Mouse (Mus musculus): Measurements from ENCODE around the gene Ppef2. TPM values are rescaled to one million over a fixed set of nuclear protein-coding genes. Genes with fewer than 3 reads are reported as not detected.
A peak's percentile ranks its signal among the peaks of the same experiment; 100 is the strongest.

Ppef2 gene
- polyA plus RNA-seq, 1 experiment: 2.1 TPM

DNA sequence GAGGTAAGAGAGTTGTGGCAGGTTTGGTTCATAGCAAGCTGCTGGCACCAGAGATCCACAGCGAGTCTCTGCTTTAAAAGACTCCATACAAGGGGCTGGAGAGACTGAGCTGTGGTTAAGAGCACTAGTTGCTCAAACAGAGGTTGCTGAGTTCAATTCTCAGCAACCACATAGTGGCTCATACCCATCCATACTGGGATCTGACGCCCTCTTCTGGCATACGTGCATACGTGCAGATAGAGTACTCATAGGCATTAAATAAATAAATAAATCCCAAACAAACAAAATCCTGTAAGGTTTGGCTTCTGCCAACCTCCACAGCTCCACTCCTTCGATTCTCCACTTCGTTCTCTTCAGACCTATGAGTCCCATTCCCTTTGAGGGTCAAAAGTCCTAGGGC, 4.0 kb downstream of the Ppef2 start:
- DNase-seq: no peak
- H3K27ac ChIP-seq (ENCODE audit: insufficient read depth, low read length): no peak overlapping the region
- no peak for TF ChIP-seq POLR2A (IDR thresholded peaks at IDR 0.05; ENCODE audit: borderline replicate concordance, insufficient read depth, low read length)
- TF ChIP-seq CTCF (IDR thresholded peaks at IDR 0.05; ENCODE audit: borderline replicate concordance, insufficient read depth, low read depth, low read length): no peak
- no peaks in the 10 kb centered on the region for H3K4me1 ChIP-seq (ENCODE audit: control insufficient read depth, insufficient read depth, low read length)
- H3K4me3 ChIP-seq (replicated peaks; ENCODE audit: insufficient read depth, low read depth, low read length): no peak overlapping the region
- H3K27me3 ChIP-seq (ENCODE audit: control insufficient read depth, insufficient read depth, low read length): no peaks in the 10 kb centered on the region
- 95% methylated on average over 6 of the region's 6 CpGs for WGBS

DNA sequence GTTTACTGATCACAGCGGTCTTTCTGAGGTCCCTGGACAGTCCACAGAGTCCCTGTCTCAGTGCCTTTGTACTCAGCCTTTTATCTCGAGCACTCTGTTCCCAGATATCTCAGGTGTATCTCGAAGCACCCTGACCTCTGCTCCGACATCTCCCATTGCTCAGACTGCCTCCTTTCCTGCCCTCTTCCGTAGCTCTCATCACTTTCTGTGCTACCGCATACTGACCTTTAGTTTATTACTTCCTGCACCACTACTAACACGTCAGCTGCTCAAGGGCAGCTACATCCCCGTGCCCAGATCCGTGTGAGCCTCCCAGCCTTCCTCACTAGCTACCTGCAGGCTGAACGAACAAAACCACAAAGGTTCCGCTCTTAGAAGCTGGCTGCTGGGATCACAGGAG, 7.5 kb downstream of the Ppef2 start:
- TF ChIP-seq CTCF (IDR thresholded peaks at IDR 0.05; ENCODE audit: borderline replicate concordance, insufficient read depth, low read depth, low read length) (no peak), POLR2A (IDR thresholded peaks at IDR 0.05; ENCODE audit: borderline replicate concordance, insufficient read depth, low read length) (no peak)
- WGBS: 81% methylated on average over 11 of the region's 11 CpGs
- no peak for DNase-seq

DNA sequence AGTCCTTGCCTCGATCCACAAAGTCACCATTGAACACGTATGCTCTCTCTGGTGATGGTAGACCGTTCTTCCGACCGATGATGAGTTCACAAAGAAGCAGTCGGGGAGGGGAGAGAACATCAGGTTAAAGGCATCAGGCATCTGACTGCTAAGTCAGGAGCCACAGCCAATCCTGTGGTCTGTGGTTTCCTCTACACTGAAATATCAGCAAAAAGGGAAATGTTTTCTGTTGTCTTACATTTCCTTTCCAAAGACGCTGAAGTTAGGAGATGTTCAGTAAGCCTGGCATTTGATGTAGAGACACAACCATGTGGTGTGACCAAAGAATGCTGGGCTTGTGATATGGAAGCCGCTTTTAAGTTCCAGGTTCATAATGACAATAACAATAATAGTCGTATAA, 10.6 kb downstream of the Ppef2 start:
- TF ChIP-seq CTCF (IDR thresholded peaks at IDR 0.05; ENCODE audit: borderline replicate concordance, insufficient read depth, low read depth, low read length) (no peak), POLR2A (IDR thresholded peaks at IDR 0.05; ENCODE audit: borderline replicate concordance, insufficient read depth, low read length) (no peak)

More for the DNA sequence above, 7.5 kb downstream of the Ppef2 start:
- Histone ChIP-seq H3K4me3 (replicated peaks; ENCODE audit: insufficient read depth, low read depth, low read length) (no peak overlapping the region), H3K27ac (ENCODE audit: insufficient read depth, low read length) (no peak overlapping the region), H3K27me3 (ENCODE audit: control insufficient read depth, insufficient read depth, low read length) (no peaks in the 10 kb centered on the region), H3K4me1 (ENCODE audit: control insufficient read depth, insufficient read depth, low read length) (no peaks in the 10 kb centered on the region)

GRCm38 (mm10) chr5:92244900-92245299, 11.2 kb downstream of the Ppef2 start:
- WGBS: 94% methylated on average over 2 of the region's 2 CpGs
- no peak for DNase-seq
- Histone ChIP-seq H3K4me1 (ENCODE audit: control insufficient read depth, insufficient read depth, low read length) (no peaks in the 10 kb centered on the region), H3K4me3 (replicated peaks; ENCODE audit: insufficient read depth, low read depth, low read length) (no peak overlapping the region), H3K27me3 (ENCODE audit: control insufficient read depth, insufficient read depth, low read length) (no peaks in the 10 kb centered on the region; the same call in 1 of the 2 replicates), H3K27ac (ENCODE audit: insufficient read depth, low read length) (no peak overlapping the region)
- TF ChIP-seq CTCF (IDR thresholded peaks at IDR 0.05; ENCODE audit: borderline replicate concordance, insufficient read depth, low read depth, low read length): no peak
- no peak for TF ChIP-seq POLR2A (IDR thresholded peaks at IDR 0.05; ENCODE audit: borderline replicate concordance, insufficient read depth, low read length)

More for the DNA sequence above, 10.6 kb downstream of the Ppef2 start:
- Histone ChIP-seq H3K4me3 (replicated peaks; ENCODE audit: insufficient read depth, low read depth, low read length) (no peak overlapping the region), H3K27me3 (ENCODE audit: control insufficient read depth, insufficient read depth, low read length) (no peaks in the 10 kb centered on the region; the same call in 1 of the 2 replicates), H3K27ac (ENCODE audit: insufficient read depth, low read length) (no peak overlapping the region), H3K4me1 (ENCODE audit: control insufficient read depth, insufficient read depth, low read length) (no peaks in the 10 kb centered on the region)
- 94% methylated on average over 9 of the region's 9 CpGs for WGBS
- DNase-seq: no peak

GRCm38 (mm10) chr5:92240769-92241168, 15.3 kb downstream of the Ppef2 start:
- no peaks in the 10 kb centered on the region; the same call in 1 of the 2 replicates for H3K27me3 ChIP-seq (ENCODE audit: control insufficient read depth, insufficient read depth, low read length)
- no peaks in the 10 kb centered on the region for H3K4me1 ChIP-seq (ENCODE audit: control insufficient read depth, insufficient read depth, low read length)
- 55% methylated on average over 12 of the region's 12 CpGs for WGBS
- DNase-seq: no peak
- H3K27ac ChIP-seq (ENCODE audit: insufficient read depth, low read length): no peak overlapping the region
- no peak overlapping the region for H3K4me3 ChIP-seq (replicated peaks; ENCODE audit: insufficient read depth, low read depth, low read length)
- TF ChIP-seq POLR2A (IDR thresholded peaks at IDR 0.05; ENCODE audit: borderline replicate concordance, insufficient read depth, low read length): no peak
- TF ChIP-seq CTCF (IDR thresholded peaks at IDR 0.05; ENCODE audit: borderline replicate concordance, insufficient read depth, low read depth, low read length): no peak

- H3K4me3 ChIP-seq (replicated peaks; ENCODE audit: insufficient read depth, low read depth, low read length): no peak overlapping the region
- WGBS: 40% methylated on average over 29 of the region's 29 CpGs
- no peaks in the 10 kb centered on the region for H3K4me1 ChIP-seq (ENCODE audit: control insufficient read depth, insufficient read depth, low read length)
- peak; percentile 66 to 74 for DNase-seq
- TF ChIP-seq CTCF (IDR thresholded peaks at IDR 0.05; ENCODE audit: borderline replicate concordance, insufficient read depth, low read depth, low read length) (peak; percentile 56; the same call in 1 of the 2 replicates), POLR2A (IDR thresholded peaks at IDR 0.05; ENCODE audit: borderline replicate concordance, insufficient read depth, low read length) (no peak)
- no peaks in the 10 kb centered on the region; the same call in 1 of the 2 replicates for H3K27me3 ChIP-seq (ENCODE audit: control insufficient read depth, insufficient read depth, low read length)
- H3K27ac ChIP-seq (ENCODE audit: insufficient read depth, low read length): no peak overlapping the region
These were observed 16.5 kb downstream of the Ppef2 start for GRCm38 (mm10) chr5:92239333-92240232.

GRCm38 (mm10) chr5:92234939-92235557, 21.0 kb downstream of the Ppef2 start:
- Histone ChIP-seq H3K27ac (ENCODE audit: insufficient read depth, low read length) (no peak overlapping the region), H3K4me1 (ENCODE audit: control insufficient read depth, insufficient read depth, low read length) (no peaks in the 10 kb centered on the region), H3K4me3 (replicated peaks; ENCODE audit: insufficient read depth, low read depth, low read length) (no peak overlapping the region), H3K27me3 (ENCODE audit: control insufficient read depth, insufficient read depth, low read length) (no peaks in the 10 kb centered on the region)
- no peak for DNase-seq
- TF ChIP-seq CTCF (IDR thresholded peaks at IDR 0.05; ENCODE audit: borderline replicate concordance, insufficient read depth, low read depth, low read length): no peak
- TF ChIP-seq POLR2A (IDR thresholded peaks at IDR 0.05; ENCODE audit: borderline replicate concordance, insufficient read depth, low read length): no peak
- 67% methylated on average over 5 of the region's 5 CpGs for WGBS

All from cerebellum, adult 2 months (tissue).